Mouse (Mus musculus) limb, embryonic 10.5 days (tissue): ENCODE measurements at regions not wholly inside any gene's neighbourhood (a gene's known extent, or its start where the extent isn't known, plus 50 kb on each side); places are given as distances from the start of the nearest gene placed in this dataset.

Experiments
- DNase-seq: peaks from one replicate; pipeline ENCODE4 v3.0.0-alpha.2; 2017; ENCODE audit warnings: low spot score
- H3K27ac ChIP-seq: fragments of 300-500 bp; sonication (generic); 2 replicates; pipeline ENCODE4 v1.5.1; 2016; ENCODE audit warnings: mild to moderate bottlenecking
- H3K27me3 ChIP-seq: fragments of 300-500 bp; sonication (generic); 2 replicates; pipeline ENCODE4 v1.6.1; 2016; ENCODE audit warnings: low read depth, mild to moderate bottlenecking; ENCODE audit not compliant: poor library complexity, severe bottlenecking
- H3K36me3 ChIP-seq: fragments of 300-500 bp; sonication (generic); 2 replicates; pipeline ENCODE4 v1.6.1; 2016; ENCODE audit warnings: mild to moderate bottlenecking, moderate library complexity
- H3K4me1 ChIP-seq: fragments of 300-500 bp; sonication (generic); 2 replicates; pipeline ENCODE4 v1.6.1; 2016
- H3K4me3 ChIP-seq: fragments of 300-500 bp; sonication (generic); 2 replicates; pipeline ENCODE4 v1.5.1; 2016; ENCODE audit warnings: mild to moderate bottlenecking, moderate library complexity
- H3K9me3 ChIP-seq: fragments of 300-500 bp; sonication (generic); replicated peaks from 2 replicates; pipeline ENCODE4 v1.6.1; 2016; ENCODE audit warnings: mild to moderate bottlenecking
- WGBS: fragments of 180-500 bp; shearing (Covaris S2); methylation state at CpG from one replicate; pipeline ENCODE4 v1.1.7; 2016; 5-methylcytosine and 5-hydroxymethylcytosine counted together

GRCm38 (mm10) chr4:106113747-106114146, 202.3 kb upstream of the Usp24 start:
- no peak for DNase-seq
- H3K36me3 ChIP-seq: no peaks in the 10 kb centered on the region
- no peaks in the 10 kb centered on the region for H3K9me3 ChIP-seq
- H3K27ac ChIP-seq: no peak overlapping the region
- no peaks in the 10 kb centered on the region for H3K27me3 ChIP-seq
- H3K4me3 ChIP-seq: no peak overlapping the region
- H3K4me1 ChIP-seq: 0 out of 2 replicates have a peak, but pooled peaks cover 13% of the 10 kb centered on the region

- Histone ChIP-seq H3K9me3 (no peaks in the 10 kb centered on the region), H3K4me1 (0 out of 2 replicates have a peak, but pooled peaks cover 13% of the 10 kb centered on the region), H3K36me3 (no peaks in the 10 kb centered on the region), H3K27ac (peak overlapping the region; percentile 12; the same call in 1 of the 2 replicates), H3K27me3 (no peaks in the 10 kb centered on the region), H3K4me3 (no peak overlapping the region)
- no peak for DNase-seq
- 90% methylated on average over 7 of the region's 7 CpGs for WGBS
These were observed 199.4 kb upstream of the Usp24 start for GRCm38 (mm10) chr4:106116611-106117010.

- DNase-seq: no peak
- H3K9me3 ChIP-seq: no peaks in the 10 kb centered on the region
- no peak overlapping the region for H3K4me3 ChIP-seq
- H3K4me1 ChIP-seq: peaks cover 9% of the 10 kb centered on the region; the same call in 1 of the 2 replicates
- no peak overlapping the region for H3K27ac ChIP-seq
- H3K36me3 ChIP-seq: no peaks in the 10 kb centered on the region
- 88% methylated on average over 1 of the region's 1 CpGs for WGBS
- no peaks in the 10 kb centered on the region for H3K27me3 ChIP-seq
These were observed 194.7 kb upstream of the Usp24 start for GRCm38 (mm10) chr4:106121306-106121705.

- Histone ChIP-seq H3K27ac (no peak overlapping the region), H3K27me3 (no peaks in the 10 kb centered on the region), H3K36me3 (no peaks in the 10 kb centered on the region), H3K4me3 (no peak overlapping the region), H3K9me3 (no peaks in the 10 kb centered on the region), H3K4me1 (peaks cover 20% of the 10 kb centered on the region)
- 89% methylated on average over 8 of the region's 8 CpGs for WGBS
- no peak for DNase-seq
These were observed 192.9 kb upstream of the Usp24 start for GRCm38 (mm10) chr4:106123038-106123654.

DNA sequence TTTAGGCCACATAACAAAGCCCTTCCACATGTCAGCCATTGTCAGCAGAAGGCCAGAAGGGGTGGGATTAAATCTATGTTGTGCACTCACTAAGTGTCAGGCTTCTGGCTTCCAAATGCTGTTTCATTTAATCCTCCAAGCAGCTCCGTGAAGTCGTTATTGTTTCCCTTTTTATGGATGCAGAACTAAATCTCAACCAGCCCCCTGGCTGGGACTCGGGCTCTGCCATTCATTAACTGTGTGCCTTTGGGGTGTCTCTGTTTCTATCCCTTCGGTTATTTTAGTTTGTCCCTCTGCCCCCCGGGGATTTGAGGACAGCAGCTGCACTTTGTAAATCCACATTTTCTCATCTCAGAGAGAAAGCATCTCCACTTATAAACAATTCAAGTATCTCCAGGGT, 188.8 kb upstream of the Usp24 start:
- 54% methylated on average over 5 of the region's 5 CpGs for WGBS
- Histone ChIP-seq H3K36me3 (no peaks in the 10 kb centered on the region), H3K27me3 (no peaks in the 10 kb centered on the region), H3K27ac (peak overlapping the region; percentile 64), H3K4me3 (no peak overlapping the region), H3K4me1 (peaks cover 46% of the 10 kb centered on the region), H3K9me3 (no peaks in the 10 kb centered on the region)
- DNase-seq: no peak

DNA sequence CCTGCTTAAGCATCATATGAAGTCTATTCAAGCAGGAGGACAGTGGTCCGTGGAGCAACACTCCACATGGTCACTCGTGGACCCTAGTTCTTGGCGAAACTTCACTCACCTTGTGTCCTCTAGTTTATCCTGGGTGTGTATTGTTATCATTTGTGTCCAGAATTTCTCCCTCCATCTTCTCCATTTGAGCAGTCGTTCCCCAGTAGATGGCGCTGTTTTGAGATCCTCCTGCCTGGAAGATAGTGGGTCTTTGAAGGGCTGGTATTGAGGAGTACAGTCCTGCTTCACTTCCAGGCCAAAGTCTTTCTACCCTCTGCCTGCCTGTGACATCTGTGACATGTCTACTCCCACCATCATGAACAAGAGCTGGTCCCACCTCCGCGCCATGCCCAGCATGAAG, 188.4 kb upstream of the Usp24 start:
- DNase-seq: no peak
- no peaks in the 10 kb centered on the region for H3K9me3 ChIP-seq
- WGBS: 56% methylated on average over 7 of the region's 7 CpGs
- H3K27ac ChIP-seq: peak overlapping the region; percentile 64
- H3K36me3 ChIP-seq: no peaks in the 10 kb centered on the region
- H3K4me3 ChIP-seq: no peak overlapping the region
- no peaks in the 10 kb centered on the region for H3K27me3 ChIP-seq
- peaks cover 46% of the 10 kb centered on the region for H3K4me1 ChIP-seq

DNA sequence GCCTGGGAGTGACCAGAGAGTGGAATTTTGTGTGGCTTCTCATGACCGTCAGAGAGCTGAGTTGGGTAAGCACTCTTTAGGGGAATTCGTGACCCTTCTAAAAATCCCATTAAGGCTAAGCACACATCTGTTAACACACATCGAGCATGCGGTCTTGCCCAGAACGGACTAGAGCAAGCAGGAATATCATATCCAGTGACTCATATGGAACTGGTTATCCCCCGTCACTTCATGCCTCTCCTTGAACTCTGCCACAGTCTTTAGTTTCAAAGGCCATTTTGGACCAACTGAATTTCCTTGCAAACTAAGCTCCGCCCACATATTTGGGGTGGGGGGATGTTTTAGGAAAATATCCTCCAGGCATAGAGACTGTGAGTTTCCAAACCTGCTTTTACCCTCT, 186.7 kb upstream of the Usp24 start:
- WGBS: 20% methylated on average over 7 of the region's 7 CpGs
- no peak overlapping the region for H3K4me3 ChIP-seq
- no peaks in the 10 kb centered on the region for H3K27me3 ChIP-seq
- no peaks in the 10 kb centered on the region for H3K36me3 ChIP-seq
- peak overlapping the region; percentile 79 for H3K27ac ChIP-seq
- H3K9me3 ChIP-seq: no peaks in the 10 kb centered on the region
- DNase-seq: peak; percentile 59
- peaks cover 53% of the 10 kb centered on the region for H3K4me1 ChIP-seq

- H3K27ac ChIP-seq: peak overlapping the region; percentile 69
These were observed 186.2 kb upstream of the Usp24 start for GRCm38 (mm10) chr4:106129803-106130202.

GRCm38 (mm10) chr4:106133746-106134730, 182.0 kb upstream of the Usp24 start:
- no peak for DNase-seq
- Histone ChIP-seq H3K9me3 (no peaks in the 10 kb centered on the region), H3K36me3 (no peaks in the 10 kb centered on the region), H3K4me3 (no peak overlapping the region), H3K27ac (peak overlapping the region; percentile 75), H3K4me1 (peaks cover 27% of the 10 kb centered on the region), H3K27me3 (no peaks in the 10 kb centered on the region)
- 55% methylated on average over 10 of the region's 10 CpGs for WGBS

More at GRCm38 (mm10) chr4:106129803-106130202, 186.2 kb upstream of the Usp24 start:
- WGBS: 88% methylated on average over 2 of the region's 2 CpGs
- Histone ChIP-seq H3K9me3 (no peaks in the 10 kb centered on the region), H3K27me3 (no peaks in the 10 kb centered on the region), H3K36me3 (no peaks in the 10 kb centered on the region), H3K4me1 (peaks cover 55% of the 10 kb centered on the region), H3K4me3 (no peak overlapping the region)
- DNase-seq: no peak

DNA sequence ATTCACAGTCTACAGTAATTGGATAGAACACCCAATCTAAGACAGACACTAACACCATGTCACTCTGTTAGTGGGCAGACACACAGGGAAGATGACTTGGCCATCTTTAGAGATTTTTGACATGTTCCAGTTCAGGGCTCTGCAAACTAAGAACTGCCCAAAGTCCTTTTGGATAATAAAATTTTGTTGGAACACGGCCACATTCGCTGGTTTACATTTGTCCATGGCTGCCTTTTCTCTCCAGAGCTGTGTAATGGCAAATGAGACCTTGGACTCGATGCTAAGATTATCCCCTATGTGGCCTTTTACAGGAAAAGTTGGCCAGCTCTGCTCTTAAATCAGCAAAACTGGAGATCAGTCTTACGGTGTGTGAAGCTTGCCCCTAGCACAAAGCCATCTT, 173.3 kb upstream of the Usp24 start:
- WGBS: 97% methylated on average over 4 of the region's 4 CpGs
- Histone ChIP-seq H3K4me3 (no peak overlapping the region), H3K9me3 (no peaks in the 10 kb centered on the region), H3K4me1 (peaks cover 25% of the 10 kb centered on the region), H3K27me3 (no peaks in the 10 kb centered on the region), H3K36me3 (no peaks in the 10 kb centered on the region), H3K27ac (no peak overlapping the region)
- no peak for DNase-seq

DNA sequence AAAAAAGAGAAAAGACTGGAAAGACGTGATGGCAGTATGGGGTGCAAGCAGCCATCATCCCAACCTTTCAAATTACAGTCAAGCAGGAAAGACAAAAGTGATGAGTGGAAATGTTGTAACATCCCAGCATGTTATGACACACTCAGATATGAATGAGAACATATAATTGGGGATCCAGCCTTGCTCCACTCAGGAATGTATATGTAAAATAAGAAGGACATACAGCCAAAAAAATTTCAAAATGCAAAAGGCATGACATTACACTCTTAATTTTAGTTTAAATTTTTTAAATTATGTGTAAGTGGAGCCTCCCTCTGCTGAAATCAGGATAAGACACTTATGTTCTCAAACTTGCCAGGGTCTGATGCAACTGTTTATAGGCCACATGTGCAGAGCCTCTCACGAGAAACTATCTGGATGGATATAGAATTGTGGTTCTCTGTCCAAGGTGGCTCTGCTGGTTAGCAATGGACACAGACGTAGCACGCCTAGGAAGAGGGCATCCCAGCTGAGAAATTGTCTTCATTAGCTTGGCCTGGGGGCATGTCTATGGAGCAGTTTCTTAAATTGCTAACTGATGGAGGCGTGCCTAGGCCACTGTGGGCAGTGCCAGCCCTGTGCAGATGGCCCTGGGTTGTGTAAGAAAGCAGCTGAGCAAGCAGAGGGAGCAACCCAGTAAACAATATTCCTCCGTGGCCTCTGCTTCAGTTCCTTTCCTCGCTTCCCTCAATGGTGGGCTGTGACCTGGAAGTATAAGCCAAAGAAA, 171.5 kb upstream of the Usp24 start:
- 83% methylated on average over 7 of the region's 7 CpGs for WGBS
- H3K4me1 ChIP-seq: peaks cover 27% of the 10 kb centered on the region
- no peak overlapping the region for H3K4me3 ChIP-seq
- no peaks in the 10 kb centered on the region for H3K27me3 ChIP-seq
- DNase-seq: no peak
- H3K27ac ChIP-seq: no peak overlapping the region; the same call in 1 of the 2 replicates
- no peaks in the 10 kb centered on the region for H3K36me3 ChIP-seq
- no peaks in the 10 kb centered on the region for H3K9me3 ChIP-seq

- Histone ChIP-seq H3K36me3 (no peaks in the 10 kb centered on the region), H3K4me1 (peaks cover 40% of the 10 kb centered on the region), H3K27ac (0 out of 2 replicates have a peak overlapping the region, but pooled peaks have one; percentile 11), H3K9me3 (no peaks in the 10 kb centered on the region), H3K4me3 (no peak overlapping the region), H3K27me3 (no peaks in the 10 kb centered on the region)
- 52% methylated on average over 3 of the region's 3 CpGs for WGBS
- DNase-seq: no peak
These were observed 169.0 kb upstream of the Usp24 start for GRCm38 (mm10) chr4:106146919-106147460.
